Mouse (Mus musculus) myocyte (in vitro differentiated cells): ENCODE data around the gene Ctsl.

Experiments
- E2F4 ChIP-seq: IDR thresholded peaks from one replicate; pipeline ENCODE4 v1.6.1; 2011; ENCODE audit warnings: mild to moderate bottlenecking, control low read depth, moderate library complexity; ENCODE audit not compliant: insufficient read depth
- MAX ChIP-seq: IDR thresholded peaks from one replicate; pipeline ENCODE4 v1.6.1; 2011; ENCODE audit warnings: low read depth, mild to moderate bottlenecking, control low read depth
- MYOG ChIP-seq, 3 experiments: IDR thresholded peaks; one replicate each; pipeline ENCODE4 v1.6.1; 2011; ENCODE audit warnings: control low read depth in 2 of 3, low read depth in 2 of 3, mild to moderate bottlenecking in 2 of 3; ENCODE audit not compliant: insufficient read length in 2 of 3, control insufficient read depth in 1 of 3, insufficient read depth in 1 of 3
- POLR2A ChIP-seq: IDR thresholded peaks from one replicate; pipeline ENCODE4 v1.6.1; 2011; ENCODE audit warnings: low read depth, mild to moderate bottlenecking, control low read depth, moderate library complexity; ENCODE audit not compliant: insufficient read length
- POLR2AphosphoS2 ChIP-seq: IDR thresholded peaks from one replicate; pipeline ENCODE4 v1.6.1; 2011; ENCODE audit warnings: low read depth, control low read depth; ENCODE audit not compliant: insufficient read length
- SRF ChIP-seq: IDR thresholded peaks from one replicate; pipeline ENCODE4 v1.6.1; 2011; ENCODE audit warnings: low read depth; ENCODE audit not compliant: control insufficient read depth, insufficient read length
- TCF12 ChIP-seq: IDR thresholded peaks from one replicate; pipeline ENCODE4 v1.6.1; 2011; ENCODE audit warnings: mild to moderate bottlenecking, control low read depth; ENCODE audit not compliant: poor library complexity, insufficient read depth, severe bottlenecking
- USF1 ChIP-seq: IDR thresholded peaks from one replicate; pipeline ENCODE4 v1.6.1; 2011; ENCODE audit warnings: low read depth, mild to moderate bottlenecking, control low read depth, moderate library complexity

DNA sequence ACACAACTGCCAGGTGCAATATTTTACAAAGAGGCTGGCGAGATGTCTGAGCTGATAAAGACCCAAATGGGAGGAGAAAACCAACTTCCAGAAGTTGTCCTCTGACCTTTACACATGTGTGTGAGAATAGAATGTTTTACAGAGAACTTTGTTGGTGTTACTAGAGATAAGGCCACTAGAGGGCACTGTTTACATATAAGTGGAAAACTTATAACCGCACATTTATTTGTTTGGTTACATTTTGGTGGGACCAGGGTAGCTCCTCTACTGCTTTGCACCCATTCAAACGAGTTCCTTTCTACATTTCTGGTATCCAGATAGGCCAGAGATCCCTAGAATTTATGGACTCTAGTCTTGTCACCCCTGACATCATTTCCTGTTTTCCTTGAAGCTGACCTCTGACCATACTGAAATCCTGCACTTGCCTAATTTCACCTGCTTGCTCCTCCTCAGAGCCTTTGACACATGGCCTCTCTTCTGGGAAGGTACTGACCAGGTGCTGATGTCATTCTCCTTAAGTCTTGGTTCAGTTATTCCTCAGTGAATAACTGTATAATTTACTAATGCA, 55.1 kb downstream of the Ctsl start:
- TF ChIP-seq MYOG (IDR thresholded peaks at IDR 0.05; ENCODE audit: control insufficient read depth in 1 of 3, insufficient read depth in 1 of 3, insufficient read length in 2 of 3, low read depth in 2 of 3) (no peak), MAX (no peak), TCF12 (no peak), POLR2A (no peak), USF1 (no peak), E2F4 (no peak), SRF (no peak), POLR2AphosphoS2 (no peak)
